Mouse (Mus musculus): Measurements from ENCODE around the gene Gnb1. TPM values are rescaled to one million over a fixed set of nuclear protein-coding genes. Genes with fewer than 3 reads are reported as not detected.

Gene Gnb1
- polyA plus RNA-seq, 1 experiment = 1,603 TPM

- peaks cover 34% of the 10 kb centered on the region for H3K36me3 ChIP-seq (ENCODE audit: control insufficient read depth, insufficient read depth, low read length)
- peak within 1 kb of the TSS; percentile 78 for H3K27ac ChIP-seq (ENCODE audit: insufficient read depth, low read depth, low read length)
- H3K4me1 ChIP-seq (ENCODE audit: control insufficient read depth, insufficient read depth, insufficient read length, low read length) = peaks cover 18% of the 10 kb centered on the region; the same call in 1 of the 2 replicates
- TF ChIP-seq CTCF (IDR thresholded peaks at IDR 0.05; ENCODE audit: extremely low read depth, insufficient read length, insufficient replicate concordance, low read depth, low read length) = no peak
- TF ChIP-seq POLR2A (IDR thresholded peaks at IDR 0.05; ENCODE audit: low read depth, low read length) = no peak
- WGBS = 18% methylated on average over 7 of the region's 7 CpGs
- peak within 1 kb of the TSS; percentile 60 for H3K4me3 ChIP-seq (ENCODE audit: low read depth, low read length)
- H3K27me3 ChIP-seq (ENCODE audit: control insufficient read depth, insufficient read depth, low read length) = no peaks in the 10 kb centered on the region
Measured at GRCm38 (mm10) chr4:155561661-155562442, 70.7 kb downstream of the Gnb1 start, which contains the start of gene Nadk. TSS of gene Nadk (plus strand) at chr4:155562378.

DNA sequence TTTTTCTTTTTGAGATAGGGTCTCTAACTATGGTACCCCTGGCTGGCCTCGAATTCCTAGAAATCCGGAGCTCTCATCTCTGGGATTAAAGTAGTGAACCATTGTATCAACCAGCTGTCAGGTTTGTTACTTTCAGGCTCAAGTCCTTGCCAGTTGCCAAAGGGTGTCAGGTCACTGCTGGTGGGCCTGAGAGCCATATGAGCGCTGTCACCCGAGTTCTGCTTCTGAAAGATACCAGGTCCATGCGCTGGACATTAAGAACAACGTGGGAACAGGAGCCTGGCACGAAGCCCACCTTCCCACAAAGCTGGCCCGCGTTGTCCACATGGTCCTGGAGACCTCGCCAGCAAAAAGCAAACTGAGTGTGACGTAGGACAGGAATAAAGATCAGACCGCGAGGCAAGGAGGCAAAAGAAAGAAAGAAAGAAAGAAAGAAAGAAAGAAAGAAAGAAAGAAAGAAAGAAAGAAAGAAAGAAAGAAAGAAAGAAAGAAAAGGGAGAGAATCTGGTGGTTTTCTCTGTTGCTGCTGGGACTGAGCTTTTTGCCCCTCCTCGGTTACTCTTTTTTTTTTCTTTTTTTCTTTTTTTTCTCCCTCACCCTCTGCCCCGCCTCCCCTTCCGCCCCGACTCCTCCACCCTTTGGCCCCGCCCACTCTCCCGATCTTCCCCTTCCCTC is 71.7 kb downstream of the Gnb1 start:
- peaks cover 18% of the 10 kb centered on the region; the same call in 1 of the 2 replicates for H3K4me1 ChIP-seq (ENCODE audit: control insufficient read depth, insufficient read depth, insufficient read length, low read length)
- H3K27ac ChIP-seq (ENCODE audit: insufficient read depth, low read depth, low read length) = peak overlapping the region; percentile 78
- H3K4me3 ChIP-seq (ENCODE audit: low read depth, low read length) = peak overlapping the region; percentile 60
- under 1% methylated on average over 19 of the region's 19 CpGs for WGBS
- H3K36me3 ChIP-seq (ENCODE audit: control insufficient read depth, insufficient read depth, low read length) = peaks cover 28% of the 10 kb centered on the region
- no peak for TF ChIP-seq CTCF (IDR thresholded peaks at IDR 0.05; ENCODE audit: extremely low read depth, insufficient read length, insufficient replicate concordance, low read depth, low read length)
- no peak for TF ChIP-seq POLR2A (IDR thresholded peaks at IDR 0.05; ENCODE audit: low read depth, low read length)
- H3K27me3 ChIP-seq (ENCODE audit: control insufficient read depth, insufficient read depth, low read length) = no peaks in the 10 kb centered on the region

DNA sequence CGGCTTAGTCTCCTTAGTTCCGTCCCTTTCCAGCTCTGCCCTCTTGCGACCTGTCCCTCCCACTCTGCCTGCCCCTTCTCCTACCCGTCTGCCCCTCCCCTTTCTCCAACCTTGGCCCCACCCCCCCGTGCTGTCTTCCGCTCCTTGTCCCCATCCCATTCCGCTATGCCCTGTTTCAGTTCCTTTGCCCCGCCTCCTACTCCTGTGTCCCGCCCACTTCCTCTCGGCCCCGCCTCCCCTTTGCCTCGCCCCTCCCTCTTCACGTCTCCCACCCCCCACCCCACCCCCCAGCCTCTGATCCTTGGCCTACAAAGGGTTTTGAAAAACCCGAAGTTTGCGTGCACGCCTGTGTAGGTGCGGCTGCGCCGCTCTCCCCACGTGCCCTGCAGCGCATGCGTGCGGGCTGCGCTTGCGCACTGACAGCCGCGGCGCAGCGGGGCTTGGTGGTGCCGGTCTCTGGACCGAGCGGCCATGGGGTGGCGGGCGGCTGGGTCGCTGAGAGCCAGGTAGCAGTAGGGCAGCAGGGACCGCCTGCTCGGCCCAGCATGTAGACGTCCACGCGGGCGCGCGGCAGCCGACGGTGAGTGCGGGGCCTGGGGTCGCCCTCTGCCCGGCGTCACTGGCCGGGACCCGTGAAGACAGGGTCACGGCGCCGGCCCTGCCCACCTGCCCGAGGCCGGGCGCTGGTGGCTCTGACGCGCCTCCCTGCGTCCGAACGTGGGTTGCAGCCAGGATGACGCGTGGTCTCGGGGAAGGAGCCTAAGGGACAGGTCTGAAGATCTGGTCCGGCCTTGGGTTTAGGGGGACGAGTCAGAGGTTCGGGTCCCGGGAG is 72.5 kb downstream of the Gnb1 start:
- peak; percentile 33; the same call in 1 of the 2 replicates for TF ChIP-seq CTCF (IDR thresholded peaks at IDR 0.05; ENCODE audit: extremely low read depth, insufficient read length, insufficient replicate concordance, low read depth, low read length)
- TF ChIP-seq POLR2A (IDR thresholded peaks at IDR 0.05; ENCODE audit: low read depth, low read length) = peak; percentile 78
- Histone ChIP-seq H3K4me3 (ENCODE audit: low read depth, low read length) (peak overlapping the region; percentile 90), H3K4me1 (ENCODE audit: control insufficient read depth, insufficient read depth, insufficient read length, low read length) (peaks cover 17% of the 10 kb centered on the region; the same call in 1 of the 2 replicates), H3K27me3 (ENCODE audit: control insufficient read depth, insufficient read depth, low read length) (no peaks in the 10 kb centered on the region), H3K36me3 (ENCODE audit: control insufficient read depth, insufficient read depth, low read length) (peaks cover 22% of the 10 kb centered on the region), H3K27ac (ENCODE audit: insufficient read depth, low read depth, low read length) (peak overlapping the region; percentile 88)
- under 1% methylated on average over 69 of the region's 69 CpGs for WGBS

DNA sequence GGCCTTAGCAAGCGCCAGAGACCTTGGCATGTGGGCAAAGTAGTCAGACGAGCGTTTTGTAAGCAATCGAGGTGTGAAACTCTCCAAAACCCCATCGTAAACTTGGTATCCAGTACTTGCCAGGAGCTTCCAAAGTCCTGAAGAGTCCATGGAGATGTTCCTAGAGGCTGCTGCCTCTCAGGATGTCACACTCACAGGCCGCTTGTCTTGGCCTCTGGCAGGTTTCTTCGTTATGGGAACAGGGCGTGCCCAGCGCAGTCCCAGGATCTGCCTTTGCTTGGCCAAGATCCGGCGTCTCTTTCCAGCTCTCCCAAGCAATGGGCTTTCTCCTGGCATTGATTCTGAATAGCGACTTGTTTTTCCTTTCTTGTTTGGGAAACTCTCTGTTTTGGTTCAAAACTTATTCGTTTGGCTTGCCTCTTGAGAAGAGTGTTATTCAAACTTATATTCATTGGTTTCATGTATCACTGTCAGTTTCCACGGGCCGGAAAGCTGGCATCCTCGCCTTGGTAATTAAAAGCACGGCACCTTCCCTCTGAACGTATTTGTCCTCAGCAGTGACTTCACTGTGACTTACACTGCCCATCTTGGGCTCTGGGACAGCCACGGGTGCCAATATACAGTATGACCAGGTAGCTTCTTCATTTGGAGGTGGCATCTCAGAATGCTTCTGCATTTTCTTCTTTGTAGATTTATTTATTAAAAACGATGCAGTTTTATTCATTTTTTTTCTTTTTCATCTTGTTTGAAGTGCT is 73.3 kb downstream of the Gnb1 start:
- H3K4me1 ChIP-seq (ENCODE audit: control insufficient read depth, insufficient read depth, insufficient read length, low read length) = peaks cover 19% of the 10 kb centered on the region; the same call in 1 of the 2 replicates
- peaks cover 14% of the 10 kb centered on the region for H3K36me3 ChIP-seq (ENCODE audit: control insufficient read depth, insufficient read depth, low read length)
- H3K4me3 ChIP-seq (ENCODE audit: low read depth, low read length) = peak overlapping the region; percentile 90
- peak overlapping the region; percentile 88 for H3K27ac ChIP-seq (ENCODE audit: insufficient read depth, low read depth, low read length)
- WGBS = 4% methylated on average over 20 of the region's 20 CpGs
- no peak; the same call in 1 of the 2 replicates for TF ChIP-seq CTCF (IDR thresholded peaks at IDR 0.05; ENCODE audit: extremely low read depth, insufficient read length, insufficient replicate concordance, low read depth, low read length)
- TF ChIP-seq POLR2A (IDR thresholded peaks at IDR 0.05; ENCODE audit: low read depth, low read length) = no peak
- H3K27me3 ChIP-seq (ENCODE audit: control insufficient read depth, insufficient read depth, low read length) = no peaks in the 10 kb centered on the region

DNA sequence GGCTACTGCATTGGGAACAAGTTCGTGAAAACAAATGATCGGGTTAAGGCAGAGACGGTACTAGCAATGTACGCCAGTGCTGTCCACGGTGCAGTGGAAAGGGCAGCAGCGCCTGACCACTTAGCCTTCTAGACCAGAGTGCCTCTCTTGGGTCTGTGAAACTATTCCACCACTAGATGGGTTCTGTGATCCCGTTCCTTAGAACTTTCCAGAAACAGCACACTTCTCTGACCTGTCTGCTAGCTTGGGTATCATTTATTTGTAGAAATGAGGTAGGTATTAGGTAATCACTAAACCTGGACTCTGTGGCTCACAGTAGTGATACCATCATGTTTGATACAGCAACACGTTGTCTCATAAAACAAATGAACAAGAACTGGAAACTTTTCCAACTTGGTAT is 75.4 kb downstream of the Gnb1 start:
- H3K27ac ChIP-seq (ENCODE audit: insufficient read depth, low read depth, low read length) = no peak overlapping the region
- no peaks in the 10 kb centered on the region for H3K36me3 ChIP-seq (ENCODE audit: control insufficient read depth, insufficient read depth, low read length)
- H3K4me3 ChIP-seq (ENCODE audit: low read depth, low read length) = no peak overlapping the region
- WGBS = 65% methylated on average over 8 of the region's 8 CpGs
- H3K27me3 ChIP-seq (ENCODE audit: control insufficient read depth, insufficient read depth, low read length) = no peaks in the 10 kb centered on the region
- H3K4me1 ChIP-seq (ENCODE audit: control insufficient read depth, insufficient read depth, insufficient read length, low read length) = peaks cover 26% of the 10 kb centered on the region; the same call in 1 of the 2 replicates
- TF ChIP-seq CTCF (IDR thresholded peaks at IDR 0.05; ENCODE audit: extremely low read depth, insufficient read length, insufficient replicate concordance, low read depth, low read length) (no peak), POLR2A (IDR thresholded peaks at IDR 0.05; ENCODE audit: low read depth, low read length) (no peak)

DNA sequence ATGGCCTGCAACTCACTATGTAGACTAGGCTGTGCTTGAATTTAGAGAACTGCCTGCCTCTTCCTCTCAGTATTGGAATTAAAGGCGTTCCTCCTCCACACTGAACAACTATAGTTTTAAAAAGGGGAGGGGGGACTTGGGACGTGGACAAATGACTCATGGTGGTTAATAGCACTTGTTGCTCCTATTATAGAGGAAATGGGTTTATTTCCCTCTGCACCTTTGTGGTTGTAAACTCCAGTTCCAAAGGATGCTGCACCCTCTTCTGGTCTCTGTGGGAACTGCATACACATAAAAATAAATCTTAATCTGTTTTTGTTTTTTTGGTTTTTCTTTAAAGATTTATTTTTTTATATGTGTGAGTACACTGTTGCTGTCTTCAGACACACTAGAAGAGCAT is 77.0 kb downstream of the Gnb1 start:
- 5% methylated on average over 2 of the region's 2 CpGs for WGBS
- Histone ChIP-seq H3K27me3 (ENCODE audit: control insufficient read depth, insufficient read depth, low read length) (no peaks in the 10 kb centered on the region), H3K36me3 (ENCODE audit: control insufficient read depth, insufficient read depth, low read length) (no peaks in the 10 kb centered on the region), H3K4me1 (ENCODE audit: control insufficient read depth, insufficient read depth, insufficient read length, low read length) (peaks cover 27% of the 10 kb centered on the region; the same call in 1 of the 2 replicates), H3K27ac (ENCODE audit: insufficient read depth, low read depth, low read length) (peak overlapping the region; percentile 45; the same call in 1 of the 2 replicates), H3K4me3 (ENCODE audit: low read depth, low read length) (no peak overlapping the region)
- TF ChIP-seq CTCF (IDR thresholded peaks at IDR 0.05; ENCODE audit: extremely low read depth, insufficient read length, insufficient replicate concordance, low read depth, low read length) (no peak), POLR2A (IDR thresholded peaks at IDR 0.05; ENCODE audit: low read depth, low read length) (no peak)
